Mouse (Mus musculus) activated CD4-positive, CD25-positive, alpha-beta regulatory T cell, adult 9 weeks (primary cell): Measurements from ENCODE around the gene Rplp1. TPM values are rescaled to one million over a fixed set of nuclear protein-coding genes. Genes with fewer than 3 reads are reported as not detected.

ENCODE experiments used
- polyA plus RNA-seq: library from polyadenylated mRNA; unstranded; fragments of 100-300 nt; shearing (Covaris generic); gene quantifications from one replicate; pipeline ENCODE4 v1.2.1, GENCODE M21; 2017

Gene Rplp1
- polyA plus RNA-seq = 1,953 TPM

GRCm38 (mm10) chr9:61914203-61914916 lies at the start of gene Rplp1:
Gene Rplp1 (minus strand): TSS chr9:61914542.

GRCm38 (mm10) chr9:61946623-61947401 lies 32.5 kb upstream of the Rplp1 start, which contains the start of gene Kif23:
Gene Kif23 (minus strand): TSS chr9:61946774.

Other genes starting within 250 kb of the Rplp1 start
- gene Kif23, start 32.2 kb upstream of the Rplp1 start, polyA plus RNA-seq = 14.3 TPM
- gene Paqr5, start 112.3 kb upstream of the Rplp1 start, polyA plus RNA-seq = 0.11 TPM
- gene Glce, start 208.1 kb upstream of the Rplp1 start, polyA plus RNA-seq = 7.8 TPM